Mouse (Mus musculus): ENCODE results near the gene Ttc21a.

DNA sequence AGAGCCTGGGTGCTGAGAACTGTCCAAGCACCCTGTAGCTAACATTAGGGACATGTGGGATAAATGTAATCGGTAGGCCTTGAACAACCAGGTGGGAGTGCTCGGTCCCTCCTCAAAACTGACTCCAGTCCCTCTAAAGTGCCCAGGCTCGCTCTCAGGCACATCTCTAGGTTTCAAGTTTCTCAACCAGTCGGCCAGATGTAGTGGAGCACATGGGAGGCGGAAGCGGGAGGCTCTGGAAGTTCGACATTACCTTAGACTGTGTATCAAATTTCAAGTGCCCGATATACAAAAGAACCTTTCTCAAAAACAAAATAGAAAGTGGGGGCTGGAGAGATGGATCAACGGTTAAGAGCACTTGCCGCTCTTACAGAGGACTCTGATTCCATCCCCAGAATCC lies 2.2 kb downstream of the Ttc21a start:
- TF ChIP-seq GATA1 (IDR thresholded peaks at IDR 0.05; ENCODE audit: low read length) (no peak), TAL1 (IDR thresholded peaks at IDR 0.05; ENCODE audit: low read length) (no peak)

Data from erythroblast, embryonic 14.5 days (primary cell).